Mouse (Mus musculus) urinary bladder, postnatal 25 days (tissue): ENCODE measurements around the gene Fbp2.
"Not testable (repeated sequence)": the region's sequence is repeated elsewhere in the genome, so short reads cannot be mapped to it uniquely, and the experiment has no call there.

Experiments used
- DNase-seq: peaks from one replicate; pipeline ENCODE4 v3.0.0; 2022; ENCODE audit warnings: low spot score

The Fbp2 gene

GRCm38 (mm10) chr13:62863771-62864170 lies 5.5 kb upstream of the Fbp2 start:
- no peak for DNase-seq

DNA sequence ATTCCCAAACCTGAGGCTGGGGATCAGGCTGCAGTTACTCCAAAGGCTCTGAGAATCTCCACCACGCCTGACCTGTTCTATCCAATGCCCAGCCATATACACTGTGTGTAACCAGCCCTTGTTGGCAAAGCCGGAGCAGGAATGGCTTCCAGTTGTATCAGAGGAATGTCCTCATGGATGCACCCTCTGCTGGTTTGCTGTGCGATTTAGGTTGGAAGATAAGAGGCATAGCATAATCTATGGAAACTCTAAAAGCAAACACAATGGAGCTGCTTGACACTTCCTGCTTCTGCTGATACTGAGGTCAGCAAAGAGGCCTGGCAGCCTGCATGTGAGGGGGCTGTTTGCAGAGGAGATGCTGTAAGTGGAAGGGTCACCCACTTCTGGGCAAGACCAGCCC lies 4.7 kb upstream of the Fbp2 start:
- DNase-seq = no peak

- DNase-seq = no peak
Observed at GRCm38 (mm10) chr13:62860068-62860467, 1.8 kb upstream of the Fbp2 start.

DNA sequence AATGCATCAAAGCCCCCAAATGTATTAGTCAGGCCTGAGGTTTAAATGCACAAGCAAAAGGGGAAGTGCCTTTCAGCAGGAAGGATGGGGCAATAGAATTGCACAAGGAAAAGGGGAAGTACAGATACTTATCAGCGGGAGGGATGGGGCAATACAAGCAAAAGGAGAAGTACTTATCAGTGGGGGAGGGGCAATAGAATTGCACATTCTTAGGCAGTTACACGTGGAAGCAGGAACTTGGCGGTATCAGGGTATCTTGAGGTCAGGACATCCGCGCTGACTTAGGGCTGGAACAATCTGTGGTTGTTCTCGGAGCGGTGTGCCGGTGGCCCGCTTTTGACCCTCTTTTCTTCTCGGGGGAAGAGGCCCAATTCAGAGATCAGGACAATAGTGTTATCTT lies 1.0 kb upstream of the Fbp2 start:
- not testable (repeated sequence) for DNase-seq

DNA sequence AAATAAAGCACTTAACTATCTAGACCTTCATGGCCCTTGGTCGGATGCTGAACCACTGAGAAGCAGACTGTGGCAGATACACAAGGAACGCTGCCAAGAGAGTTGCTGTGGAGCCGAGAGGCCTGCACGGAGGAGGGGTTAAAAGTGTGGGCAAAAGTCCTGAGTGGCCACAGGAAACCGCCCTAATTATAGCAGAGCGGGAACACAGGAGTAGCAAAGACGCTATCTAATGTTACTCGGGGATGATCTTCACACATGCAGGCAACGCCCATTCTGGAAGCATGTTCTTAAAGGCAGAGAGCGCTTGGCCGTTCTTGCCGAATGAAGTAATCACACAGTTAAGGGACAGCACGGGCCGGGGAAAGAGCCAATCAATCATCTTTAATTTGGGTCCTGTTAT lies 1.4 kb downstream of the Fbp2 start:
- no peak for DNase-seq

DNA sequence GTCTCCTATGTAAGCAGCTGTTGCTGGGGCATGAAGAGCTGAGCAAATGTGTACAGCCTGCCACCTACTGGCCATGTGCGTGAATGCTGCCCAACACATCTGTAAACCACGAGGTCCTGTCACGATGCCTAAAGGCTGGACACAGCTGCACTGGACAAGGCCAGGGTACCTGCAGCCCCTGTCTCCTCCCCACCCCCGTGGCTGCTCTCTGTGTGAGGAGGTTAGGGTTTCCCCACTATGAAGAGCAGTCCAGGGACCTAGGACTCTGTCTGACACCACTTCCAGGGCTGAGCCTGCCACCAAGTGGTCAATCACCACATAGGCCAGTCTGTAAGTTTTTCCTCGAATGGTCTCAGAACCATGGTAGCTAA lies 1.9 kb downstream of the Fbp2 start:
- DNase-seq = peak; percentile 72

DNA sequence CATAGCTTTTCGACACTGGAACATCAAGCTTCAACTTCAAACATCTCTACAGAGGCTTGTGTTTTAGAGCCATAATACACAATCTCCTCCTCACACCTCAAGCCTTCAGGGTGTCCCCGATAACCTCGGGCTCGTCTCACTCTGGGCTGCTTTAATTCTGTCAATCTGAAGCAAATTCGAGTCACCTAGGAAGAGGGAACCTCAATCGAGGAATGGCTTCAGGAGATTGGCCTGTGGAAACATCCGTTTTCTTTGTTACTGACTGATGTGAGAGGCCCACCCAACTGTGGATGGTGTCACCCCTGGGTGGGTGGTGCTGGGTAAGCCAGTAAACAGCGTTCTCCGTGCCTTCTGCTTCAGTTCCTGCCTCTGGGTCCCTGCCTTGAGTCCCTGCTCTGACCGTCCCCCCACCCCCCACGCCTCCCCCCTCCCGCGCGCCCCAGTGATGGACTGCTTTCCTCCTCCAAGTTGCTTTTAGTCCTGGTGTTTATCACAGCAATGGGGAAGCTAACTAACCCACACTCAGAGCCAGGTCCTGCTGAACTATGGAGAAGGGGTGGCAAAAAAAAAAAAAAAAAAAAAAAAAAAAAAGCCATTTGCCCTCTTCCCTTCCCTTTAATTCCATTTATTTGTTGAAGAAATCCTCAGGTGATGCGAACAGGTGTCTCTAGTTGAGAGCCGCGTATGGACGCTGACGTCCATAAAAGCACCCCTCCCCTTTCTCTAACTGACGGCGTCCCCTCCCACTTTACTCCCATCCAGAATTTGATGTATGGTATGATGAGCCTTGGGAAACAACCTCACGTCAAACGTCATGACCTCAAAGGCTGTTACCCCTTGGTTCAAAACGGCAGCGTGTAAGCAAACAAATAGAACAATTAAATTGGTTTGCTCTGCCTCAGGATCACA lies 2.6 kb downstream of the Fbp2 start:
- no peak for DNase-seq

GRCm38 (mm10) chr13:62854666-62855065 lies 3.6 kb downstream of the Fbp2 start:
- peak; percentile 78 for DNase-seq

GRCm38 (mm10) chr13:62833341-62833740 lies 24.9 kb downstream of the Fbp2 start:
- DNase-seq = no peak

GRCm38 (mm10) chr13:62832239-62832638 lies 26.0 kb downstream of the Fbp2 start:
- no peak for DNase-seq

DNA sequence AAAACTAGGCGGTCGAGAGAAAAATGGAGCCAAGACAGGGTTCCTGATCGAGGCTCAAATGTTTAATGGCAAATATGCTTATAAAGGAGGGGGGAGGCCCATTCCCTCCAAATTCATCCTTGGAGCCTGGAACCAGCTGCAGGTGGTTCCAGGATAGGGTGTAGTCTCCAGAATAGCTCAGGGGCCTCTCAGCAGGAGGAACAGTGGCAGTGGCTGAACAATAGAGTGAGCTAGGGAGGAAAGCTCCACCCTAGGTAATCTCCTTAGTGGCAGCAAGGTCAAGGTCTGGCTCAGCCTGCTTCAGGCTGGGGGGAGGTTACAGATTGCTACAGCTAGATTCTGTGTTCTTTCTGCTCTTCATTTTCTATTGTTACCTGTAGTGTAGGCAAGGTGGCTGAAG lies 42.5 kb downstream of the Fbp2 start:
- DNase-seq = not testable (repeated sequence)

GRCm38 (mm10) chr13:62812713-62813112 lies 45.5 kb downstream of the Fbp2 start:
- DNase-seq = no peak

GRCm38 (mm10) chr13:62807981-62808380 lies 50.2 kb downstream of the Fbp2 start:
- not testable (repeated sequence) for DNase-seq
